Mouse (Mus musculus) stomach, embryonic 14.5 days (tissue): ENCODE measurements around the gene Ankrd11. TPM values are rescaled to one million over a fixed set of nuclear protein-coding genes. Genes with fewer than 3 reads are reported as not detected.

ENCODE experiments used
- ATAC-seq: fragments of 200-750 bp; cut with Nextera tagmentation; 2 replicates; pipeline ENCODE4 v1.8.0; 2017; ENCODE audit warnings: low read depth, moderate TSS enrichment; ENCODE audit not compliant: insufficient number of reproducible peaks, insufficient read depth, low FRiP score
- H3K27ac ChIP-seq: fragments of 300-500 bp; sonication (generic); 2 replicates; pipeline ENCODE4 v1.5.1; 2014; ENCODE audit warnings: mild to moderate bottlenecking, low read length, moderate library complexity, mixed read lengths
- H3K27me3 ChIP-seq: fragments of 300-500 bp; sonication (generic); 2 replicates; pipeline ENCODE4 v1.6.1; 2014; ENCODE audit warnings: low read length, control low read depth, mixed read lengths; ENCODE audit not compliant: control insufficient read depth, insufficient read depth
- H3K36me3 ChIP-seq: fragments of 300-500 bp; sonication (generic); 2 replicates; pipeline ENCODE4 v1.6.1; 2014; ENCODE audit warnings: mild to moderate bottlenecking, control low read depth, low read length, moderate library complexity, mixed read lengths; ENCODE audit not compliant: control insufficient read depth, insufficient read depth
- H3K4me1 ChIP-seq: fragments of 300-500 bp; sonication (generic); 2 replicates; pipeline ENCODE4 v1.6.1; 2014; ENCODE audit warnings: low read length, control low read depth, mixed read lengths; ENCODE audit not compliant: control insufficient read depth, insufficient read depth
- H3K4me2 ChIP-seq: fragments of 300-500 bp; sonication (generic); replicated peaks from 2 replicates; pipeline ENCODE4 v1.6.1; 2014; ENCODE audit warnings: low read depth, low read length, control low read depth
- H3K4me3 ChIP-seq: fragments of 300-500 bp; sonication (generic); 2 replicates; pipeline ENCODE4 v1.5.1; 2014; ENCODE audit warnings: low read depth, low read length, control low read depth
- H3K9ac ChIP-seq: fragments of 300-500 bp; sonication (generic); replicated peaks from 2 replicates; pipeline ENCODE4 v1.6.1; 2014; ENCODE audit warnings: low read depth, mild to moderate bottlenecking, control low read depth, low read length, moderate library complexity, mixed read lengths
- H3K9me3 ChIP-seq: fragments of 300-500 bp; sonication (generic); 2 replicates; pipeline ENCODE4 v1.6.1; 2016; ENCODE audit warnings: low read depth, low read length, control low read depth; ENCODE audit not compliant: control insufficient read depth
- WGBS: fragments of 180-500 bp; shearing (Covaris S2); extraction: QIAGEN DNeasy Blood & Tissue Kit; methylation state at CpG from one replicate; pipeline ENCODE4 v1.1.7; 2014; 5-methylcytosine and 5-hydroxymethylcytosine counted together
- polyA plus RNA-seq: library from polyadenylated mRNA; unstranded; fragments of >200 nt; fragmentation: Nextera tagmentation; extraction: Ambion mirVana; gene quantifications from 2 replicates; pipeline ENCODE4 v1.2.1, GENCODE M21; 2014

Gene Ankrd11
- polyA plus RNA-seq, 1 experiment from 2014 or later = 55.5 TPM

DNA sequence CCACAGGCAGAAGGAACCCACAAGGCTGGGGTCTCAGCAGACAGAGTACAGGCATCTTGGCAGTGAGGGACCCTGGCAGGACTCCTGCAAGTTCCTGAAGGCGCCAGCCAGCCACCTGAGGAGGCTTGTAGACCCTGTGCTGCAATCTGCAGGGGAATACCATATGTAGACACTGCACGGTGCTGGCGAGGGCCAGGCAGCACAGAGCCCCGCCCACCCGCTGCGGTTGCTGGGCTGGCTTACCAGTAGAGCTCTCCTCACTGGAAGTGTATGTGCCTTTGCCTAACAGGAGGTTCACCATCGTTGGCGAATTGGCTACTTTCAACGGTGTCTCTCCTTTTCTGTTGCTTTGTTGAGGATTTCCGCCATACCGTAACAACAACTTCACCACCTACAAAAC is 145.8 kb downstream of the Ankrd11 start:
- Histone ChIP-seq H3K27ac (no peak overlapping the region), H3K9ac (no peak overlapping the region), H3K4me1 (no peaks in the 10 kb centered on the region), H3K4me2 (no peak overlapping the region), H3K4me3 (no peak overlapping the region), H3K36me3 (peaks cover 87% of the 10 kb centered on the region), H3K9me3 (no peaks in the 10 kb centered on the region), H3K27me3 (no peaks in the 10 kb centered on the region)
- 91% methylated on average over 11 of the region's 11 CpGs for WGBS
- ATAC-seq = no peak

DNA sequence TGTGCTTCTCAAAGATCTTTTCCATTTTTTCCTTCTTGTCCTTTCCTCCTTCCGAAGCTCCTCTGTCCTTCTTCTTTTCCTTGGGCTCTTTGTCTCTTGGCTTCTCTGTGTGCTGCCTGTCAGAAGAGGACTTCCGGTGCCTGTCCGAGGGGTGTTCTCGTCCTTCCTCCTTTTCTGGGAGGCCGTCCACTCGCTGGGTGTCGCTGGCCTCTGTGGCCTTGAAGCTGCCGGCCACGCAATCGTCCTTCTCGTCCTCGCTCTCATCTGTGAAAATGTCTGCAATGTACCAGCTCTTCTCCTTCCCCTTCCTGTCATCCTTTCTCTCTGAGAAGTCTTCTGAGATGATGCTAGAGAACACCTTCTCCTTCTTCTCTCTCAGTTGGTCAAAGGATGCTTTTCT is 148.6 kb downstream of the Ankrd11 start:
- Histone ChIP-seq H3K4me1 (no peaks in the 10 kb centered on the region), H3K27me3 (no peaks in the 10 kb centered on the region), H3K27ac (no peak overlapping the region), H3K36me3 (peaks cover 93% of the 10 kb centered on the region), H3K4me2 (no peak overlapping the region), H3K9ac (no peak overlapping the region), H3K4me3 (no peak overlapping the region), H3K9me3 (no peaks in the 10 kb centered on the region)
- 89% methylated on average over 12 of the region's 12 CpGs for WGBS
- no peak for ATAC-seq

DNA sequence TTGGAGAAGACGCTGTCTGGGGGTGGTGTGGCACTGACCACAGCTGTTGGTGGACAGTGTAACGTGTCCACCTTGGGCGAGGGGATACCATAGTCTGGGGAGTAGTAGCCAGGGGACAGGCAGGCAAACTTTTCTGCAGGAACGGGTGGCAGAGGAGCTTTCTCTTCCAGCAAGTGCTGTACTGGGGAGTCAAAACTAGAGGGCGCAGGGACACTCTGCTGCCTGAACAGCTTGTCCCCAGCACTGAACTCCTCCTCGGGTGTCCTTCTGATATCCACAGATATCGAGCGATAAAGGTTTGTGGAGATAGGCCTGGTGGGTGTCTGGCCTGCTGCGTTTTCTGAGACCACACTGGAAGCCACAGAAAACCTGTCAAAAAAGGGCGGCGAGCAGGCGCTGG is 150.6 kb downstream of the Ankrd11 start:
- Histone ChIP-seq H3K4me2 (no peak overlapping the region), H3K4me3 (no peak overlapping the region), H3K27me3 (no peaks in the 10 kb centered on the region), H3K36me3 (peaks cover 93% of the 10 kb centered on the region), H3K4me1 (no peaks in the 10 kb centered on the region), H3K9me3 (no peaks in the 10 kb centered on the region), H3K9ac (no peak overlapping the region), H3K27ac (no peak overlapping the region)
- 87% methylated on average over 12 of the region's 12 CpGs for WGBS
- ATAC-seq = no peak

DNA sequence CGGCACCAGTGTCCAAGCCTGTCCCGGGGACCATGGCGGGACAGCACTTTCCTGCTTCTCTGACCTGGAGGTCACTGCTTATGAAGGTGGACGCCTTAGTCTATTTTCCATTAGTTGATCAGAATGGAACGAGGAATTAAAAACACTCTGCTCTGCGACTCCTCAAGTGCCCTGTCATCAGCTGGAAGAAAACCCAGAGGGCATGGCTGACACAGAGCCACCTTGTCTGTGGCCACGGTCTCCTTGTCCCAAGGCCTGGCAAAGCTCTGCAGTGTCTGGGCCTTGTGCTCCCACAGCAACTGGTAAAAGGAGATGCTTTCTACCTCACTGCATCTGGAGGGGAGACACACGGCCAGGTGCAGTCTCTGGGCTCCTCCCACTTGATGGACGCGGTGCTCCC is 158.4 kb downstream of the Ankrd11 start:
- Histone ChIP-seq H3K36me3 (peaks cover 63% of the 10 kb centered on the region), H3K4me3 (no peak overlapping the region), H3K27me3 (no peaks in the 10 kb centered on the region), H3K27ac (no peak overlapping the region), H3K4me1 (no peaks in the 10 kb centered on the region), H3K9me3 (no peaks in the 10 kb centered on the region), H3K9ac (no peak overlapping the region), H3K4me2 (no peak overlapping the region)
- WGBS = 84% methylated on average over 10 of the region's 10 CpGs
- ATAC-seq = no peak

DNA sequence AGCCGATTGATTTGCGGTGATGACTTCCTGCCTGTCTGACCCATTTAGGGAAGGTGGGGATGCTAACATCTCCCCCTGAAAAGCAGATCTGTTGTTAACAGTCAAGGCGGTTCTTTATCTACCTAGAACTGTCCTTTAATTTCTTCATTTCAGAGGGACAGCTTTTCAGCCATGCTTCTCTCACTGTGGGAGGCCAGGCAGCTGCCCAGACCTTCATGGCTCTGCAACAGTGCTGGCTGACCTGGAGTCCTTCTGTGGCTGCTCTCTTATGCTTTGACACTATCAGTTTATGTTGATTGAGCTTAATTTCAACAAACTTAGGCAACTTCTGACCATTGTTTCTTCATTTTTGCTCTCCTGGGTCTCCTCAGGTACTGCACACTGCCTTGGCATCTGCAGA is 161.8 kb downstream of the Ankrd11 start:
- ATAC-seq = no peak
- peaks cover 30% of the 10 kb centered on the region for H3K36me3 ChIP-seq
- WGBS = 25% methylated on average over 3 of the region's 3 CpGs
- H3K9ac ChIP-seq = no peak overlapping the region
- no peak overlapping the region for H3K27ac ChIP-seq
- H3K27me3 ChIP-seq = no peaks in the 10 kb centered on the region
- H3K4me1 ChIP-seq = no peaks in the 10 kb centered on the region
- no peak overlapping the region for H3K4me2 ChIP-seq
- no peak overlapping the region for H3K4me3 ChIP-seq
- H3K9me3 ChIP-seq = no peaks in the 10 kb centered on the region

DNA sequence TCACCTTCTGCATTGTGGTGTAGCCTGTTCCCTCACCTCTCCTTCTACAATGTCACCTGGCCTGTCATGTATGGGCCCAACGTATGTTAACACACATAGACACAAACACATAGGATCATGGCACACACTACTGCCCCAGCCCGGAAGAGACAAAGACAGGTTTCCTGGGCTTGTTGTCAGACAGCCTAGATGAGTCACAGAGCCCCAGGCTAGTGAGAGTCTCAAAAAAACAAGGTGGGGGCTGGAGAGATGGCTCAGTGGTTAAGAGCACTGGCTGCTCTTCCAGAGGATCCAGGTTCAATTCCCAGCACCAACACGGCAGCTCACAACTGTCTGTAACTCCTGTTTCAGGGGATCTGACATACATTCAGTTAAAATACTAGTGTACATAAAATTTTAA is 163.8 kb downstream of the Ankrd11 start:
- H3K9me3 ChIP-seq = no peaks in the 10 kb centered on the region
- no peak overlapping the region for H3K9ac ChIP-seq
- H3K4me1 ChIP-seq = no peaks in the 10 kb centered on the region
- whole genome bisulfite sequencing = 84% methylated on average over 3 of the region's 3 CpGs
- peaks cover 12% of the 10 kb centered on the region for H3K36me3 ChIP-seq
- H3K27ac ChIP-seq = no peak overlapping the region
- no peaks in the 10 kb centered on the region for H3K27me3 ChIP-seq
- ATAC-seq = no peak
- no peak overlapping the region for H3K4me2 ChIP-seq
- no peak overlapping the region for H3K4me3 ChIP-seq

DNA sequence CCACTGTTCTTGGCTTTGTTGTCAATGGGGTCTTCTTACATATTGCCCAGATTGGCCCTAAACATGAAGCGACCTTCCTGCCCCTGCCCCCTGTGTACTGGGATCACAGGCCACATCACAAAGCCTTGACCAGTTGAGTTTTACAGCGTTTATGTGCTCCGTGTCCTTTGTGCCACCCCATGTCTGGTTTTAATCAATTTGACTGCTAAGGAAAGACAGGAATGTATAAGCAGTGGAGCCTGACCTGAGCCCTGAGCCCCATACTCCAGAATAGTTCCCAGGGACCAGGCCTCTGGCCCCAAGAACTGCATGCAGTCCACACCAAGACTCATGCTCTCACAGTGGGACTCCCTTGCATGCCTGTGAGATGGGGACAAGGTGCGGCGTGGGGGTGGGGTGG is 166.9 kb downstream of the Ankrd11 start:
- no peaks in the 10 kb centered on the region for H3K27me3 ChIP-seq
- ATAC-seq = no peak
- no peak overlapping the region for H3K4me2 ChIP-seq
- WGBS = 52% methylated on average over 5 of the region's 5 CpGs
- no peaks in the 10 kb centered on the region for H3K36me3 ChIP-seq
- no peak overlapping the region for H3K27ac ChIP-seq
- no peak overlapping the region for H3K9ac ChIP-seq
- H3K9me3 ChIP-seq = no peaks in the 10 kb centered on the region
- H3K4me1 ChIP-seq = no peaks in the 10 kb centered on the region
- no peak overlapping the region for H3K4me3 ChIP-seq

DNA sequence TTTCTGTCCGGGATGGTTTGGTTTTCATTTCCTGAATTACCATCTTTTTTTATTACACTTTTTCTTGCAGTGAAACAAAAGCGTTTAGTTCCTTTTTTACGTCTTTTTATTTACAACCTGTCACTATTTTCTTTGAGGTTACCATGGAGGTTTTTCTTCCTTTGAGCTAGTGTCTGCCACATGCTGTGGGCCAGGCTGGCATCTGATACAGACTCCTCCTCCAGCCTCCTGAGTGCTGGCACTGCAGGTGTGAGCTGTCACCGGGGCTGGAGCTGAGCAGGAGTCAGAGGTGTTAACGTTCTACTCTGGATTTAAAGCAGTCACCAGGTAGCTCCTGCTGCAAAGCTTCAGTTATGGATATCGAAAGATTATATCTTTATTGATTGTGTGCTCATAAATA is 168.9 kb downstream of the Ankrd11 start:
- H3K4me3 ChIP-seq = no peak overlapping the region
- H3K4me2 ChIP-seq = no peak overlapping the region
- H3K9ac ChIP-seq = no peak overlapping the region
- ATAC-seq = no peak
- no peaks in the 10 kb centered on the region for H3K36me3 ChIP-seq
- no peak overlapping the region for H3K27ac ChIP-seq
- no peaks in the 10 kb centered on the region for H3K27me3 ChIP-seq
- no peaks in the 10 kb centered on the region for H3K9me3 ChIP-seq
- H3K4me1 ChIP-seq = no peaks in the 10 kb centered on the region
- WGBS = 40% methylated on average over 6 of the region's 6 CpGs

DNA sequence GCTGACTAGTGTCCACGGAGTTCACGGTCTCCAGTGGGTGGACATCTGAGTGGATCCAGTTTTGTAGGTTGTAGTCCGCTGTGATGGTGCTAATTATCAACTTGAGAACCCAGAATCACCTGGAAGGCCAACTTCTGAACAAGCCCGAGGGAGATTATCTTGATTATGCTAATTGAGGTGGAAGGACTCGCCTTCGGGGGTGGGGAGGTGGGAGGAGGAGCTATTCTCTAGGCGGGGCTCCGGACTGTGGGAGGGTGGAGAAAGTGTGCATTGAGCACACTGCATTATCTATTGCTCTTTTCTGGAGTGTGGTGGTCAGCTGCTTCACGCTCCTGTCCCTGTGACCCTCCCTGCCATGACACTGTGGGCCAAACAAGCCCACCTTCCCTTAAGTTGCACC is 170.4 kb downstream of the Ankrd11 start:
- H3K4me2 ChIP-seq = no peak overlapping the region

More for the DNA sequence above, 170.4 kb downstream of the Ankrd11 start:
- no peak for ATAC-seq
- 69% methylated on average over 9 of the region's 9 CpGs for WGBS
- H3K36me3 ChIP-seq = no peaks in the 10 kb centered on the region
- H3K9me3 ChIP-seq = no peaks in the 10 kb centered on the region
- no peaks in the 10 kb centered on the region for H3K4me1 ChIP-seq
- H3K4me3 ChIP-seq = no peak overlapping the region
- no peak overlapping the region for H3K9ac ChIP-seq
- H3K27ac ChIP-seq = no peak overlapping the region
- H3K27me3 ChIP-seq = no peaks in the 10 kb centered on the region
